Mouse (Mus musculus) frontal cortex, postnatal 36 days (tissue): ENCODE data around the gene Slc29a3.

Source experiments
- DNase-seq, 2 experiments: peaks; one replicate each; pipeline ENCODE4 v3.0.0; 2022; ENCODE audit warnings: low spot score in 2 of 2

The Slc29a3 gene

DNA sequence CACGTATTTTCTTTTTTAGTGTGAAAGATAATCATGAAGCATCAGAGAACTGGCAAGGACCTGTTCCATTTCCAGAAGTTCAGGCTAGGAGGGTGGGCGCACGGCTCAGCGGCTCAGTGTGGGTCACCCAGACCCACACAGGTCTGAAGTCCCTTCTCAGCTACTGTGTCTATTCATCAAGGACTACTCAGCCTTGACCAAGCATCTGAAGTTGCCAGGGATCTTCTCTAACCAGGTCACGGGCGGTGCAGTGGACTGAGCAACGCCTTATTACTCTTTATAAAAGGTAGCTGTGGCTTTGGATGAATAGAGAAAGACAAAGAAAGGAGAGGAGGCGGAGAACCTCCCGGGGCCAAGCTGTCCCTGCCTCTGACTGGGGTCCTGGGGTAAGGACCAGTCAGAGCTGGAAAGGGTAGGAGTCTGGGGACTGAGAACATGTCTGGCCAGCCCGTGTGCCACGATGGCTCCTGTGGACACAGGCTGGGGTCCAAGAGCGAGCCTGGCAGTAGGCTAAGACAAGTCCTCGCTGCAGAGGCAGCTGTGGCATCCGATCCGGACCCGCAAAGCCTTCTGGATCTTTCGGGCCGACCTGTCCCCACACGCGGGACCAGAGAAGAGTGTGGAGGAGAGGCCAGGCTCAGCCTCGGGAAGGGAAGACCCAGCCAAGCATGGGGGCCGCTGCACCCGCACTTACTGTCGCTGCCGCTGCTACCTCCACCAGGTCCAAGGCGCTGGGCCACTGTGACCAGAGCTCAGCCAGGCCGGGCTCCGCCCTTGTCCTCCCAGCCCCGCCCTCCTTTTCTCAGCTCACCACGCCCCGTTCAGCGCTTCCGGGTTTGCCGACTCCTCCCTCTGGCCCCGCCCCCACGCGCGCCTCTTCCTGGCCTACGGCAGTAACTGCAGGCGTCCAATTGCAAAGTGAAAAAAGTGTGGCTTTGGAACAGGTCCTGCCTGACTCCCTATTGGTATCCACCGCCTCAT is at the start of gene Slc29a3:
Gene Slc29a3 (minus strand): TSS at position 755 of the 981 bp plus-strand sequence.
- peak; percentile 91 to 94 for DNase-seq

DNA sequence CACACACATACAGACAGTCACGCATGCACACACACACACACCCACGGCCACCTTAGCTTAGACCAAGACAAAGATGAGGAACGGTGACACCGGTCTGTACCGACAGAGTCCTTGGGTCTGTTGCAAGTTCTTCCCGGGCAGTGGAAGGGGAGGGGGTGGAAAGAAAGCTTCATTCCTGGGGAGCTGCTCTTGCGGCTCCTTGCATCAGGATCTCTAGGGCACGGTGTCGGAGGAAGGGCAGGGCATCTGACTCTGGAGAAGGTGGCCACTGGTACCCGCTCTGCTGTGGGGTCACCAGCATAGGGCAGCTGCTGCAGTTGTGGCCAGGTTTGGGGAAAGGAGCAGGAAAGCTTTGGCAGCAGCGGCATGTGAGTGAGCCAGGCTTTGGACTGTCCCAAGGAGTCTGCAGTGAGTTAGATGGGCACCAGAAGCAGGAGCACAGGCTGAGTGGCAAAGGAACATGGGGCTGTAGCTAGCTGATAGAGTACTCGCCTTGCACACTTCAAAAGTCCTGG is 49.4 kb upstream of the Slc29a3 start:
- no peak for DNase-seq

DNA sequence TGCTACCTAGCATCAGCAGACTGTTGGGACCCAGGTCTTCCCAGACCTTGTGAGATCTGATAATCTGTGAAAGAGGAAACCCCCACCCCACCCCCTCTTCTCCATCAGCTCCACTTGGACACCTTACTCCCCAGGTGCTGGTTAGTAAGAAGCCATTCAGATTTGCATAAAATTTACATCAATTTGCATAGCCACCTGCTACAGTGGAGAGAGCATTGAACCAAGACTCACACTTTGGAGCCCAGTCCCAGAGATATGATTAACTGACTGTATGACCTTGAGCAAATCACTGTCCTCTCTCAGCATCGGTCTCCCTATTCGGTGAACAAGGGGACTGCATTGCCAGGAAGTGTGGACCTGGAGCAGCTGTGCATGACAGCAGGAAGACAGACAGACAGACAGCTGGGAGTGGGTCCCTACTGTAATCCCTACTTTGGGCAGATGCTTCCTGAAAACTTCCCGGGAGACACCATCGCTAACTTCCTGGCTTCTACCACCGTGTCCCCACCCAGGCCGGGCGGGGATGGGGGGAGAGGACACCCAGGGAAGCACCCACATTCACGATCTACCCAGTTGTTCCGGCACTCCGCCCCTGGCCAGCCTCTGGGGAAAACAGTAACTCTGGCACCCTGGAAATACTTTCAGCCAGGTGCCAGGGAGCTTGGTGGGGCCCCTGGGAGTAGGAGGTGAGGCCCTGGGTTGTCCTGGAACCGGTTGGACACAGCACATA is 48.7 kb upstream of the Slc29a3 start:
- DNase-seq: no peak

DNA sequence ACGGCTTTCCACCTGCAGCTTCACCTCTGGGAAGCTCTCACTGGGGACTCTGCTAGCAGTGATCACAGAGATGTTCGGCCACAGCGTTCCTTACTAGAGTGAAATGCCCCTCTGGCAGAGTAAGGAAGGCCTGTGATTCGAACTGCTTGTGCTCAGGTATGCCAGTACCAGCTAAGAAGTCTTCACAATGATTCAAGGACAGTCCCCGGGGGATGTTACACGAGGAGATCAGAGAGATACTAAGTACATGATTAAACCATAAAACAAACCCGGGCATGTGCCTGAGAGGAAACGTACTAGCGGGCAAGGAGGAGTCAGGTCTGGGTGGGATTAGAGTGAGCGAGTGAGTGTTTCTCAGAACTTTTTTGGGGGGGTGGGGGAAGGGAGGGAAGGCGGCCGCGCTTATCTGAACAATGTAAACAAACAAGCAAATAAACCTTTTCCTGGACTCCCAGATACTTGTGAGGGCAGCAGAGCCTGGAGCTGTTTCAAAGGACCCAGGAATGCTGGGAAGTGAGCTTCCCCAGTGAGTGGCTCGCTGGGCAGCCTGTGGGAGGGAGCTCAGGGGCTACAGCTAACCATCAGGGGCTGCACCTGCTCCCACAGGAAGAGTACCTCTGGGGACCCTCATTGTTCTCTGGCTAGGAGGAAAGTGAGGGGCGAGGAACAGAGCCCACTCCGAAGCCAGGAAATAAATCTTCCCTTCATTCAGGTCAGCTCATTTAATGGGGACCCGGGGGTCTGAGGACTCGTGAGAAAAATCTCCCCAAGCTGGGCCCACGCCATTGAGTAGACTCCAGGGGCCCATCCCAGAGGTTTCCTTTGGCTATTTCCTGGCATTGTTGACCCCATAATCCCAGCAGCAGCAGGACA is 47.9 kb upstream of the Slc29a3 start:
- no peak for DNase-seq

DNA sequence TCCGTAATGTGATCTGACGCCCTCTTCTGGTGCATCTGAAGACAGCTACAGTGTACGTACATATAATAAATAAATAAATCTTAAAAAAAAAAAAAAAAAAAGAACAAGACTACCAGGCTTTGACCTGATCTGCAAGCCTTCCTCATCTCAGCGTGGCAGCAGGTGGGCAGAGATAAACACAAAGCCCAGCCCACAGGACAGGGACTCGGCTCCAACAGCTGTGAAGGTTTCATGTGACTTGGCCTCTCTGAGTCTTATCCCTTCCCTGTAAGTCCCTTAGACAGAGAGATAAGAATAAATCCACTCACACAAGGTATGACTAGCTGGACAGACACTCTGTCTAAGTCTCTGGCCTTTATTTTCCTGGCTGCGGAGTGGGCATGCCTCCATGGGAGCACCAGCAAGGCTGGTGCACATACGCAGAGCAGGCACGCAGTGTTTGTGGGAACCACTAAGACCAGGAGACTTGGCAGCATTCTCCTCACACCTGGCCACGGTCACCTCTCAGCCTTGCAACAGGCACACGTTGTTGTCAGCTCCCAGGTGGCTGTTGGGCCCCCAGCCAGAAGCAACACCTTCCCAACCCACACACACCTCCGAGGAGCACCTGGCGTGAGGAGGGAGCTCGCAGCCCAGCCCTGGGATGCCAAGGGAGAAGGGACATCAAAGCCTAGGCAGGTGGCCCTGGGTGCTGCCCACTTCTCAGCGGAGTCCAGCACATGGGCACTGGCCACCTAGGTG is 45.3 kb upstream of the Slc29a3 start:
- no peak for DNase-seq

DNA sequence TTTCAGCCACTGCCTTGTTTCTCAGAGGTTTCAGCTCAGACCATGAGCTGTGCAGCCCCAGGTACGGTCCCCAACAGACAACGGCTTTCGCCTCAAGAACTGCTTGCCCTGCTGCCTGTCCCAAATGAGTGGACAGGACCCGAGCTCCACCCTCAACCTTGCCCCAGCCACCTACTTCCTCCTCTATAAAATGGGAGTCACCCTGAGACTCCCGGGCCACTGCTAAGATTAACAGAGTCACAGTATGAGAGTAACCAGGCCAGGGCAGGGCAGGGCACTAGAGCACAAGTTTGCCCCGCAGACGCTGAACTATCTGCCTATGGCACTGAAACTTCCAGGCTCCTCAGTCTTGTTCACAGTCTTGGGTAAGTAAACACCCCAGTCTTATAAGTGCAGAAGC is 43.9 kb upstream of the Slc29a3 start:
- no peak for DNase-seq

DNA sequence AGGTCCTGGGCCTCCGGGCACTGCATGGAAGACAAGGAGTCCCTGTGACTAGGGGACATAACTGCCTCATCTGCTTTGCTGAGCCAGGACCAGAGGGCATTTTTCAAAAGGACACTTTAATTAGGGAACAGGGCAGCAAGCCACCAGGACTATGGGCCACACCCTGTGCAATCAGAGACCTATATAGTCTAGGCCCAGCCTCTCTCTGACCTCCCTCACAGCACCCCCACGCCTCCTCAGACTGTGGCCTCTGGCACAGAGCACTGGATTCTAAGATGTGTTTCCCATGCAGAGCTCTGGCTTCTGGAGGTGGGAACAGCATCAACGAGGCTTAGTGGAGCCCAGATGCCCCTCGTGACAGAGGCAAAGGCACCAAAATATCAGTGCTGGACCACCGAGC is 43.4 kb upstream of the Slc29a3 start:
- DNase-seq: no peak

DNA sequence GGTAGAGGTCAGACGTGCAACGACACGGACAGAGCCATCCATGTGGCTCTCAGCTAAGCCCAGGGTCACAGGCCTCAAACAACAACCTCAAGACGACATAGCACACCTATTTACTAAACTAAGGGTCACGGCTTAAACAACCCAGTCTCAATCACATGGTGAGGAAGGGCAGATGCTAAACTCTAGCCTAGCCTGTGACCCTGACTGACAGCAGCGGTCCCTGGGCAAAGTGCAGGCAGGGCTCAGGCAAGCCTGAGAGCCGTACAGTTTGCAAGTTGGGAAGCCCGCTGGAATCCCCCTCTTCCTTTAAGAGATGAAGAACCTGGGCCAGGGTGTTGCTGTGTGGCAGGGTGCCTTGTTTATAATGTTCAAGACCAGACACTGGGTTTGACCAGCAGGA is 42.2 kb upstream of the Slc29a3 start:
- no peak for DNase-seq

DNA sequence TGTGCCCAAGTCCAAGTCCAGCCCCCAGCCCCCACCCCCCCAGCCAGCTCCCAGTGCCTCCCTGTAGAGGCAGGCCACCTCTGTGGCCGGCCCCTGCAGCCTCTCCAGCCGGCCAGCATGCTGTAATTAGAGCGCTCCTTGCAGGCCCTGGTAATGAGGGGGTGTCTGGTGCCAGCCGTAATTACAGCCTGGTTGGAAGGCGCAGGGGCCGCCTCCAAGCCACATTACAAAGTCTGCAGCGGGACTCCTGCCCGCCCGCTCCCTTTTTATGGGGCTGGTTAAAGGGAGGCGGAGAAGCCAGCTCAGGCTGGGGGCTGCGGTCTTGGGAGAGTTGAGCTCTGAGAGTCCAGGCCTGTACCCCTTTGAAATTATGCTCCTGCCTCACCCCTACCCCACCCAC is 41.8 kb upstream of the Slc29a3 start:
- DNase-seq: peak in 1 of 2 experiments; percentile 37

DNA sequence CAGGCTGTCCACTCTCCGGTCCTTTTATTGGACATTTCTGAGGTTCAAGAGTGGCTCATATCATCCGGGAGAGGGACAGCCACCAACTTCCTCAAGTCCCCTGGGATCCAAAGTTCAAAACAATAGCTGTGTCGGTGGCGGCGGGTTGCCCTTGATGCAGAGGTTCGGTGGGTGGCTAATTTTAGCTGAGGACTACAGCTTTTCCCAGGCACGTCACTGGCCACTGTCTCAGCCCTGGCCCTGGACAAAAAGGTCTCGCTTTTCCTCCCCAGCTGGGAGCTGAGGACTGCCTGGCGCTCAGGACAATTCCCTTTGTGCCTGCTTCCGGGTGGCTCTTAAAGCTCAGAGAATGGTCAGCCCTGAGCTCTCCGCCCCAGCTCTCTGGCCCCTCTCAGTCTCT is 40.2 kb upstream of the Slc29a3 start:
- no peak for DNase-seq

DNA sequence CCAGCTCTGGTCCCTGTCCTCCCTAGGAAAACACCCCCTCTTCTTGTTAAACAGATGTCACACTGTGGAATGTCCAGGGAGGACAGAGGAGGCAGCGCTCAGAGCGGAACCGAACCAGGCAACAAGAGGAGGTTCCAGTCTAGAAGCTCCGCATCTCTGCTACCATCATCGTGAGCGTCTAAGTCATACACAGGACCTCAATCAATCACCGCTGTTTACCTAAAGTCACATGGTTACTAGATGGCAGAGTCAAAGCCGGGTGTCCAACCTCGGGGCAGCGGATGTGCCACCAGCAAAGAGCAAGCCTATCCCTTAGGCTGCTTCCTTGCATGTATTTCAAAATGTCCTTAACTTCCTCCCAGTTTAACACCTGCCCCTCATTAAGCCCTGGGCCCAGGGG is 39.8 kb upstream of the Slc29a3 start:
- DNase-seq: no peak

DNA sequence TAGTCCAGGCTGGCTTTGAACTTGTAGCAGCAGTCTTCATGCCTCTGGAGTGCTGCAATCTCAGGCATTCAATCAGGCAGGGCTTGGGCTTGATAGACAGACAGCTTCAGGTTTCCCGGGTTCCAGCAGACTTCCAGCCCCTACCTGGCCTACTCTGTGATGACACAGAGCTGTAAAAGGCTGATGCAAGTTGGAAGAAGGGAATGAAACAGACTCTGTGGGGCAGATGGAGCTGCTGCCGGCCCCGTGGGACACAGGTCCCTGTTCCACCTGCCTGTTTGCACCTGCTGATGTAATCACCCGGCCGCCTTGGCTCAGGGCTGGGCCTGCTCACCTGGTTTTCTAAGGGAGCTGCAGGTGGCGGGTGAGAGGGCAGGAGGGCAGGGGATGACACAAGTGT is 38.3 kb upstream of the Slc29a3 start:
- no peak for DNase-seq

DNA sequence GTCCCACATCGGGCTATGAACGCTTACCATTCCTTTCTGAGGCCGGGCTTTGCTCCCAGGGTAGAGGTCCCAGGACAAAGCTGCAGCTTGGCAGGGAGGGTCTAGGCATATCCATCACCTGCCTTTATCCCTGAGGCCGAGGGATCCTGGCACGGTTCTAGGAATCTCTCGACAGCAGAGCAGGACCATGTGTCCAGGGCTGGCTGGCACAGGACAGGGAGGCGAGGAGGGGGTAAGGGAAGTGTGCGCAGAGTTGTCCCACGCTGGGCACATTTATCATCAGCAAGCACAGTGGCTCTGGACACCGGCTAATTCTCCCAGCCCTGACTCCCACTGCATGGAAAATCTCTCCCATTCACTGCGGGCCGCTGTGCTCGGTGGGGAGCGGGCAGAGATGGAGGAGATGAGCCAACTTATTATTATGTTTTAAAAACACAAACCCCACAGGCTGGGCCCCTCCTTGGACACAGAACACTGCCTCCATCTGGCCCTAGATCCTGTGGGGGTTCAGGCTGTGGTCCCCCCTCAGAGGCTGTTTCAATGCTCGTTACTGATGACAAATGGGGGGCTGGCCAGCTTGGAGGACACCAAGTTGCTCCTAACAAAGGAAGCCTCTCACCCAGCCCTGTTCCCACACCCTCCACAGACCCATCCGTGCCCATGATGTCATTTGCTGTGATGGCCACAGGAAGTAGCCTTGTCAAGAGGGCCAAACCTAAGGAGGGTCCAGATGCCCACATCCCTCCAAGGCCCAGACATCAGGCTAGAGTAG is 34.9 kb upstream of the Slc29a3 start:
- DNase-seq: no peak

DNA sequence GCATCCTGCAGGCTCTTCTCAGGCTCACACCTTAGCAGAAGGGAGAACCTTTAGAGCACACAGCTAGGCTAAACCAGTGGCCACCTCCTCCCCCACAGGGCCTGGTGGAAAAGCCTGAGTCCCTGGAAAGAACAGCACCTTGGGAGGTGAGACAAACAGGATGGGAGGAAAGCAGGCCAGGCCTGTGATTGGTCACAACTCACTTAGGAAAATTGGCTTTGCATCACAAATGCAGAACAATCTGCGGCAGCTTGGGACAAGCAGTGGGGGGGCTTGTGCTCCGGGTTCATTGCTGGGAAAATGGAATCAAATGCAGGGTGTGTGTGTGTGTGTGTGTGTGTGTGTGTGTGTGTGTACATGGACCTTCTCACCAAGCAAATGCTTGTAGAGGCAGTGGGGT is 31.0 kb upstream of the Slc29a3 start:
- no peak for DNase-seq

DNA sequence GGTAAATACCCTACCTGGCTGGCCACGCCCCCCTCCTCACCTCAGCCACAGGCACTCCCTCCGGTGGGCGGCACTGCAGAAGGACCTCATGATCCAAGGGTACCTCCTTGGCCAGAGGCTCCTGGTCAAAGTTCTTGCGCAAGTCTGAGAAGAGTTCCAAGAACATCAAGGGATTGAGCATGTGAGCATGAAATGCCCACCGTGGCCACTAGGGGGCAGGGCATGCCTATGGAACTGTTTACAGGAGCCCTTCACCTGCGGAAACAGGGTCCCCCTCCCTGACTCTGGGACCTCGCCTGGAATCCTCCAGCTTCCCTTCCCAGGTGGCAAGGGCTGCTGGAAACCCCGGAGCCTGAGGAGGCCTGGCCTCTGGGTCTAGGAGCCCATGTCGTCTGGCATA is 27.0 kb upstream of the Slc29a3 start:
- peak; percentile 74 to 77 for DNase-seq

DNA sequence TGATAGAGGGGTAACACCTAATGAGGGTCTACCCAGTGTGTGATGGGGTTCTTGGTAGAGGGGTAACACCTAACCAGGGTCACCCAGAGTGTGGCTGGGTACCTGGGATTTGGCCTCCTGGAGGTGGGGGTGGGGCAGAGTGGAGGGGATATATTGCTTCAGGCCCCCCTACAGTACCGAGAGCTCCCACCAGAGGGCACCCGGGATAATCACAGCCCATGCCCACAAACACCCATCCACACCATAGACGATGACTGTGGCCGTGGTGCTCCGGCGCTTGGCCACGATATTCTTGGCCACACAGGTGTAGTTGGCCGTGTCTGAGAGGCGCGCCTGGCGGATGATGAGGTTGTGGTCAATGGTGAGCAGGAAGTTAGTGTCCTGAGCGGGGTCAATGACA is 25.9 kb upstream of the Slc29a3 start:
- peak; percentile 19 to 28 for DNase-seq

DNA sequence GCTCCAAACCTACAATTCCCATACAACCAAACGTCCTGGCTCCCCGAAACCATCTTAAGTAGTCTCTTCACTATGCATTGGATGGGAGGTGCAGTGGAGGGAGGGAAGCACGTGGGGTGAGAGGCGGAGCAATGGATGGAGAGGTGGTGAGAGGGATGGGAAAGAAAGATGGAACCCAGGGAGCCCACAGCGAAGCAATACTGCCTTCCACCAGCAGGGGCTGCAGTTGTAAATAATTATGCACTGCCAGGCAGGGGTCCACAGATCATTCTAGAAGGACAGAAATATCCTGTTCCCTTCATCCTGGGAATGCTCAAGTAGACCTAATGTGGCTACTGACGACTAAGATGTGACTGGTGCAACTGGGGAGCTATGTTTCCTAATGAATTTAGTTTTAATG is 22.9 kb upstream of the Slc29a3 start:
- no peak for DNase-seq

DNA sequence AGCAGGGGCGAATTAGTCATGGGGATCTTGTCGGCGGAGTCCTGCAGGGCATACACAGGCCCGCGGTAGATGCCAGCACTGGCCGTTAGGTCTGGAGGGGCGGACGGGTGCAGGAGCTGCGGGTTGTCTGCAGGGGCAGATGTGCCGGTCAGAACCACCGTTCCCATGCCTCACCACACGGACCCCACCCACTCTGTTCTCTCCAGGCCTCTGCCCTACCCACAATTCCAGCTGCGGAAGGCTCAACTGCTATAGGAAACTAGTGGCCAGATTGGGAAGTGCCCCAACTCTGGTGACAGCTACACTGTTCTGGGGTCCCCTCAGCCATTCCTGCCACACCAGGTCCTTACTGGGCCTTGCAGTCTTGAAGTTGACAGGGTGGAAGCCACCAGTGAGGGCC is 22.0 kb upstream of the Slc29a3 start:
- DNase-seq: no peak

DNA sequence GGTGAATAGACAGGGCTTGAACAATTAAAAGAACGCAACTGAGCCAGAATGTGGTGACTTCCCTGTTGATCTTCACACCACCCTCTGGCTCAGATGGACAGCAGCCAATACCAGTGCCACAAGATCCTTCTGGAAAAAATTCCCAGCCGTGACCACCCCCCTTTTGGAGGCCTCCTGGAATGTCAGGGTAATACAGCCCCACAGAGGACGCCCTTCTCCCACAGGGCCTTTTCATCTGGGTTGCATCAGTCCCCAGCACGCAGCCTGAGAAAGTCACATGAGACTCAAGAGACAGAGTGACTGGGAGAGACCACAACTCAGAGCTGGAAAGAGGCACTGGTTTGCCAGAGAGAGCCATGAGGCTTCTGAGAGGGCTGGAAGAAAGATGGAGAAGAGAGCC is 18.3 kb upstream of the Slc29a3 start:
- DNase-seq: no peak

DNA sequence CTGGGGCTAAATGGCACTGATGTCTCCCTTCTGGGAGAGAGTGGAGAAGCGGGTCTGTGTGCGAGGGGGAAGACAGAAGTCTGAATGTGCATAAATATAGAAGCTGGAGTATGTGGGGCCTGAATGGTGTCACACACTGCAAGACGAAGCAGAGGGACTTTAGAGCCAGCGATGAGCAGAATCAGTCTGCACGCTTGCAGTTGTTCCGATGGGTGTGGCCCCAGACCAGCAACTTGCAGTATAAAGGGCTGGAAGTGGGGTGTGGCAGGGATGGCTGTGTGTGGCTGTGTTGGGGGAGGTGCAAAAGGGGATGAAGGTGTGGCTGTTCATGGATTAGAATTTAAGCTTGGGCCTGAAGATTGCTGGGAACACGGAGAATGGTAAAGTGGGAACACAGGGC is 16.0 kb upstream of the Slc29a3 start:
- no peak for DNase-seq
